Mouse (Mus musculus) liver, embryonic 14.5 days (tissue): ENCODE data around the gene Wfikkn1.

Source experiments
- CTCF ChIP-seq: IDR thresholded peaks from 2 replicates; pipeline ENCODE4 v1.5.1; 2016; ENCODE audit warnings: antibody characterized with exemption, low read depth, control low read depth
- EP300 ChIP-seq: IDR thresholded peaks from 2 replicates; pipeline ENCODE4 v1.6.1; 2016; ENCODE audit warnings: antibody characterized with exemption, low read depth

- TF ChIP-seq EP300, result no peak
- no peak for TF ChIP-seq CTCF
These were observed 20.4 kb downstream of the Wfikkn1 start for GRCm38 (mm10) chr17:25860229-25860628.
